Mouse (Mus musculus) MEL (cell line): ENCODE data around the gene Olfr32. TPM values are rescaled to one million over a fixed set of nuclear protein-coding genes. Genes with fewer than 3 reads are reported as not detected.
"Not testable (repeated sequence)": the region's sequence is repeated elsewhere in the genome, so short reads cannot be mapped to it uniquely, and the experiment has no call there.

Experiments used
- DNase-seq: peaks from one replicate; pipeline ENCODE4 v3.0.0; 2011; ENCODE audit warnings: low read depth, low spot score
- H3K27ac ChIP-seq: 2 replicates; pipeline ENCODE4 v1.5.1; 2012; ENCODE audit warnings: low read depth, mild to moderate bottlenecking, control low read depth, low read length, moderate library complexity; ENCODE audit not compliant: control insufficient read depth
- H3K27me3 ChIP-seq, 2 experiments: fragments of 150-350 bp in 1 of 2; sonication (generic) in 1 of 2; 2 replicates each; pipeline ENCODE4 v1.6.1; 2012; ENCODE audit warnings: low read length in 2 of 2, mild to moderate bottlenecking in 2 of 2, improper control_type of control experiment in 1 of 2, moderate library complexity in 1 of 2; ENCODE audit not compliant: insufficient read depth in 2 of 2, control insufficient read depth in 1 of 2
- H3K36me3 ChIP-seq, 2 experiments: 2 replicates each; pipeline ENCODE4 v1.6.1; 2012 to 2014; ENCODE audit warnings: low read length in 2 of 2, improper control_type of control experiment in 1 of 2, inconsistent platforms in 1 of 2, mild to moderate bottlenecking in 1 of 2; ENCODE audit not compliant: insufficient read depth in 2 of 2, control insufficient read depth in 1 of 2
- H3K4me1 ChIP-seq, 2 experiments: fragments of 150-350 bp in 1 of 2; sonication (generic) in 1 of 2; 2 replicates each; pipeline ENCODE4 v1.6.1; 2012; ENCODE audit warnings: low read length in 2 of 2, improper control_type of control experiment in 1 of 2, mild to moderate bottlenecking in 1 of 2; ENCODE audit not compliant: insufficient read depth in 2 of 2, control insufficient read depth in 1 of 2
- H3K4me3 ChIP-seq, 2 experiments: fragments of 150-350 bp in 1 of 2; sonication (generic) in 1 of 2; 2 replicates each; pipeline ENCODE4 v1.5.1; 2012; ENCODE audit warnings: low read depth in 2 of 2, low read length in 2 of 2, mild to moderate bottlenecking in 2 of 2, moderate library complexity in 2 of 2, control low read depth in 1 of 2, improper control_type of control experiment in 1 of 2; ENCODE audit not compliant: control insufficient read depth in 1 of 2, insufficient read depth in 1 of 2
- H3K79me2 ChIP-seq: 2 replicates; pipeline ENCODE4 v1.6.1; 2012; ENCODE audit warnings: mild to moderate bottlenecking, low read length, moderate library complexity; ENCODE audit not compliant: control insufficient read depth, poor library complexity, insufficient read depth
- H3K9ac ChIP-seq: 2 replicates; pipeline ENCODE4 v1.6.1; 2012; ENCODE audit warnings: low read depth, mild to moderate bottlenecking, control low read depth, low read length, moderate library complexity; ENCODE audit not compliant: control insufficient read depth, poor library complexity, severe bottlenecking
- H3K9me3 ChIP-seq: fragments of 150-350 bp; sonication (generic); replicated peaks from 2 replicates; pipeline ENCODE4 v1.6.1; 2012; ENCODE audit warnings: mild to moderate bottlenecking, low read length, improper control_type of control experiment, moderate library complexity; ENCODE audit not compliant: insufficient read depth
- CHD2 ChIP-seq: IDR thresholded peaks from 2 replicates; pipeline ENCODE4 v1.6.1; 2011; ENCODE audit warnings: low read length, improper control_type of control experiment
- E2F4 ChIP-seq: IDR thresholded peaks from 2 replicates; pipeline ENCODE4 v1.6.1; 2011; ENCODE audit warnings: low read depth, low read length, improper control_type of control experiment, borderline replicate concordance
- ETS1 ChIP-seq: IDR thresholded peaks from 2 replicates; pipeline ENCODE4 v1.6.1; 2012; ENCODE audit warnings: low read depth, mild to moderate bottlenecking, inconsistent platforms, low read length, improper control_type of control experiment, moderate library complexity
- GATA1 ChIP-seq: IDR thresholded peaks from 2 replicates; pipeline ENCODE4 v1.6.1; 2011; ENCODE audit warnings: low read depth, low read length, improper control_type of control experiment
- HCFC1 ChIP-seq: IDR thresholded peaks from 2 replicates; pipeline ENCODE4 v1.6.1; 2012; ENCODE audit warnings: low read depth, mild to moderate bottlenecking, inconsistent platforms, low read length, improper control_type of control experiment, moderate library complexity
- JUND ChIP-seq: IDR thresholded peaks from 2 replicates; pipeline ENCODE4 v1.6.1; 2011; ENCODE audit warnings: low read depth, mild to moderate bottlenecking, improper control_type of control experiment, low read length
- MAX ChIP-seq: IDR thresholded peaks from 2 replicates; pipeline ENCODE4 v1.6.1; 2011; ENCODE audit warnings: low read length, improper control_type of control experiment
- MAZ ChIP-seq: IDR thresholded peaks from 2 replicates; pipeline ENCODE4 v1.6.1; 2012; ENCODE audit warnings: low read depth, mild to moderate bottlenecking, inconsistent platforms, low read length, improper control_type of control experiment
- MXI1 ChIP-seq: IDR thresholded peaks from 2 replicates; pipeline ENCODE4 v1.6.1; 2011; ENCODE audit warnings: mild to moderate bottlenecking, low read depth, low read length, improper control_type of control experiment
- MYC ChIP-seq: IDR thresholded peaks from 2 replicates; pipeline ENCODE4 v1.6.1; 2011; ENCODE audit warnings: low read depth, mild to moderate bottlenecking, low read length, improper control_type of control experiment, moderate library complexity
- POLR2A ChIP-seq, 2 experiments: IDR thresholded peaks; 2 replicates each; pipeline ENCODE4 v1.6.1; 2011 to 2012; ENCODE audit warnings: low read length in 2 of 2, mild to moderate bottlenecking in 2 of 2, control low read depth in 1 of 2, improper control_type of control experiment in 1 of 2, low read depth in 1 of 2, moderate library complexity in 1 of 2; ENCODE audit not compliant: control insufficient read depth in 1 of 2, insufficient read depth in 1 of 2, poor library complexity in 1 of 2
- RCOR1 ChIP-seq: IDR thresholded peaks from 2 replicates; pipeline ENCODE4 v1.6.1; 2012; ENCODE audit warnings: low read depth, mild to moderate bottlenecking, inconsistent platforms, low read length, improper control_type of control experiment
- TAL1 ChIP-seq: IDR thresholded peaks from 2 replicates; pipeline ENCODE4 v1.6.1; 2012; ENCODE audit warnings: mild to moderate bottlenecking, inconsistent platforms, low read length, moderate library complexity, mixed read lengths
- UBTF ChIP-seq: IDR thresholded peaks from 2 replicates; pipeline ENCODE4 v1.6.1; 2012; ENCODE audit warnings: low read depth, mild to moderate bottlenecking, inconsistent platforms, low read length, improper control_type of control experiment, moderate library complexity, borderline replicate concordance; ENCODE audit not compliant: insufficient read depth
- USF1 ChIP-seq: IDR thresholded peaks from 2 replicates; pipeline ENCODE4 v1.6.1; 2014; ENCODE audit warnings: low read depth, mild to moderate bottlenecking, inconsistent platforms, low read length, improper control_type of control experiment, moderate library complexity
- ZC3H11A ChIP-seq: IDR thresholded peaks from 2 replicates; pipeline ENCODE4 v1.6.1; 2012; ENCODE audit warnings: low read depth, mild to moderate bottlenecking, inconsistent platforms, low read length, improper control_type of control experiment
- ZMIZ1 ChIP-seq: IDR thresholded peaks from 2 replicates; pipeline ENCODE4 v1.6.1; 2012; ENCODE audit warnings: low read depth, mild to moderate bottlenecking, inconsistent platforms, low read length, improper control_type of control experiment, moderate library complexity
- ZNF384 ChIP-seq: IDR thresholded peaks from 2 replicates; pipeline ENCODE4 v1.6.1; 2012; ENCODE audit warnings: low read depth, mild to moderate bottlenecking, inconsistent platforms, low read length, improper control_type of control experiment
- polyA plus RNA-seq, 2 experiments: library from polyadenylated mRNA; stranded (reverse) in 1 of 2; unstranded in 1 of 2; fragments of >175 nt in 1 of 2; fragments of >200 nt in 1 of 2; gene quantifications; 2 replicates each; pipeline versions ENCODE4 v1.2.1 to v1.2.4; 2012; ENCODE audit warnings: low replicate concordance in 2 of 2, low read depth in 1 of 2; ENCODE audit not compliant: insufficient read length in 2 of 2, insufficient read depth in 1 of 2, missing spikeins in 1 of 2
- total RNA-seq: library from RNA; depleted of rRNA; stranded (reverse); fragments of 300-350 nt; gene quantifications from 2 replicates; pipeline ENCODE4 v1.2.3, GENCODE M21; 2012; rRNA removed

Gene Olfr32
- total RNA-seq = not detected in 2 replicates
- polyA plus RNA-seq = not detected

DNA sequence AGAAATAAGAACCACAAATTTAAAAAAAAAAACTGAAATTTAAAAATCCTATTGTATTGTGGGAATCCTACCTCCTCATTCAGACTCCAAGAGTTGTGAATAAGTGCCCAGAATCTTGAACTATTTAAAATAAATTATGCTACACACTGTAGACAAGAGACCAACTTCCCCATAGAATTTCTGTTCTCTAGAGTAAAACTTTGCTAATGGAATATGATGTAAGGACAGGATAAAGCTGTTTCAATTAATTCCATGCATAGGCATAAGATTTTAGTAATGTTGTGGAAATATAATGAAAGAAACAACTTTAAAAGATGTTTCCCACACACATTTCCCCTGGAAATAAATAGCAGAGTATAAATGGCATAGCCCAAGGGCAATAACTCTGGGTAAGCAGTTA, at the start of gene Olfr32:
Gene Olfr32, minus strand, starts transcription at position 101 of the 400 bp plus-strand sequence.
- H3K4me1 ChIP-seq = no peaks in the 10 kb centered on the region
- no peak within 1 kb of the TSS for H3K27ac ChIP-seq
- H3K9ac ChIP-seq = no peak within 1 kb of the TSS
- no peak for DNase-seq
- H3K9me3 ChIP-seq = no peaks in the 10 kb centered on the region
- H3K36me3 ChIP-seq = no peaks in the 10 kb centered on the region
- TF ChIP-seq USF1 (no peak), ZNF384 (no peak), UBTF (no peak), POLR2A (IDR thresholded peaks at IDR 0.05; ENCODE audit: control insufficient read depth in 1 of 2, insufficient read depth in 1 of 2, low read depth in 1 of 2, low read length in 2 of 2, poor library complexity in 1 of 2) (no peak), ZMIZ1 (no peak), MAX (no peak), E2F4 (no peak), ZC3H11A (no peak), MXI1 (no peak), ETS1 (no peak), MAZ (no peak), JUND (no peak), CHD2 (no peak), HCFC1 (no peak), MYC (no peak), RCOR1 (no peak), TAL1 (no peak), GATA1 (no peak)
- TF ChIP-seq, all 39 proteins: peak for 0
- Histone ChIP-seq H3K79me2 (no peaks in the 10 kb centered on the region), H3K4me3 (no peak within 1 kb of the TSS), H3K27me3 (no peaks in the 10 kb centered on the region)

DNA sequence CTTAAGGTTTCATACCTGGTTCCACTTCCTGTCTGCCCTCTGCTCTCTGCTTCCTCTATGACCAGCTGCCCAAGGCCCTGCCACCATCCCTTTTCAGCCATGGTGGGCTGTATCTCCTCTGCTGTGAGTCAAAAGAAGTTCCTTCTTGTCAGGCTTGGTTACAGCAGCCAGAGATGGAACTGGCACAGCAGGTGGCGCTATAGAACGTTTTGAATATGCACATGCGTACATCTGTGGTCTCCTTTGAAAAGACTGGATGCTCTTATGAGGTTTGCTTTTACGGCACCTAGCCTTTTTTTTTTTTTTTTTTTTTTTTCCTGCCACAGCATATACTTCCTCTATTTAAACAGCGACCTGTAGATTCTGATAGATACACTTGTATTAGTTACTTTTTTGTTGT, 45.0 kb upstream of the Olfr32 start:
- not testable (repeated sequence) for DNase-seq, H3K36me3 ChIP-seq, H3K27me3 ChIP-seq, H3K9me3 ChIP-seq, H3K4me3 ChIP-seq, H3K4me1 ChIP-seq, H3K27ac ChIP-seq, H3K9ac ChIP-seq, H3K79me2 ChIP-seq

DNA sequence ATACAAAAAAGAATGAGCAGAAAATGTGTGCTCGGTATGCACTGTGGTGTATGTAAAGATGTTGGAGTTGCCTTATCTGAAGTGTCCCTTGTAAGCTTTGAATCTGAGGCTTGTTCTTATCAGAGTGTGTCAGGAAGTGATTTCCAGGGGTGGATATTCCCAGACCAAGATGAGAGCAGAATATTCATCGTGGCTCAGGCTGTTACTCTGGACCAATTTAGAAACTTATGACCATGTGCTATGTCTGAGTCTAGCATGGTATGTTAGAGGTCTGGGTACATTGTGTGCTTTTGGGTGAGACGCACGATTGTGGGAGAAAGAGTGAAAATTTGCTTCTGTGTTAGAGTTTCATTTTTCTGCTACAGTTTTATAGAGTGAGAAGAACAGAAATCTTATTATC, 44.0 kb upstream of the Olfr32 start:
- H3K4me1 ChIP-seq, H3K79me2 ChIP-seq, H3K4me3 ChIP-seq, H3K36me3 ChIP-seq, H3K27me3 ChIP-seq, H3K9me3 ChIP-seq, DNase-seq, H3K9ac ChIP-seq, H3K27ac ChIP-seq: not testable (repeated sequence)
